Comparison of ENCODE assay signal across 23 mouse cellular contexts in the genomic region with DNA sequence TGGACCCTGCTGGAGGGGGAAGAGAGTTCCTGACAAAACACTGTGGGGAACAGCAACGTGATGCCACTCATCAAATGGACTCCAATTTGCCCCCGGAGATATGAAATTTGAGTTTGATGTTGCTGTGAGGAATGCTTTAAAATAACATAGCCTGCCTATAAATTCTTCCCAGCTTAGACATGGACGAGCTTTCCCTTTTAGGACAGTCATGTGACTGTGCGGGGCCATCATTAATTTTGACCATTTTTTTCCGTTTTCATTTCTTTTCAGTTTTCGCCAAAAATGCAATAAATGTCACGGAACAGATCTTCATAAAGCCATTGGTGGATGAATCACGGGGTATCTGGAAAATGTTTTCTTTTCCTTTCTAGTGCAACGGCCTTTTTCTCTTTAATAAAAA. TPM values are rescaled to one million over a fixed set of nuclear protein-coding genes. Genes with fewer than 3 reads are reported as not detected.
"Had no signal": no experiment of that assay in that cellular context is flagged by ENCODE, and none has a peak within 500 bp of the region (broad histone marks: within the 10 kb centered on the region; RNA-seq: fewer than 3 reads in every experiment).

No protein-coding gene starts in this region.

- ATAC-seq: midbrain, embryonic 16.5 days had no signal

- DNase-seq: kidney, adult 11 months; kidney, adult 8-10 months; kidney, postnatal 10 days; kidney, postnatal 36 days; left cerebral cortex, postnatal 4 days; liver, embryonic 13.5 days; lung, adult 2 months; lung, postnatal 14 days; lung, postnatal 4 days; retina, postnatal 1 day; right cerebral cortex, postnatal 25 days; spleen, adult 18-20 months; thymus, postnatal 4 days had no signal

- H3K9me3 ChIP-seq: kidney, embryonic 15.5 days; limb, embryonic 13.5 days; liver, embryonic 13.5 days; midbrain, embryonic 12.5 days; stomach, embryonic 15.5 days had no signal

- H3K4me3 ChIP-seq: kidney, embryonic 15.5 days; limb, embryonic 13.5 days; liver, embryonic 13.5 days; midbrain, embryonic 12.5 days; stomach, embryonic 15.5 days had no signal

- H3K4me1 ChIP-seq: kidney, embryonic 15.5 days; liver, embryonic 13.5 days; midbrain, embryonic 12.5 days; stomach, embryonic 15.5 days had no signal

- H3K36me3 ChIP-seq: kidney, embryonic 15.5 days; limb, embryonic 13.5 days; liver, embryonic 13.5 days; midbrain, embryonic 12.5 days; stomach, embryonic 15.5 days had no signal

- H3K9ac ChIP-seq: kidney, embryonic 15.5 days; limb, embryonic 13.5 days; liver, embryonic 13.5 days; midbrain, embryonic 12.5 days; stomach, embryonic 15.5 days had no signal

- H3K27ac ChIP-seq: kidney, embryonic 15.5 days; limb, embryonic 13.5 days; liver, embryonic 13.5 days; midbrain, embryonic 12.5 days; stomach, embryonic 15.5 days had no signal

- H3K4me2 ChIP-seq: kidney, embryonic 15.5 days; limb, embryonic 13.5 days; liver, embryonic 13.5 days; midbrain, embryonic 12.5 days; stomach, embryonic 15.5 days had no signal

RNA-seq across cellular contexts. Expression of a gene that starts 25.5 kb away (rescaled TPM):
- polyA plus RNA-seq: limb, embryonic 13.5 days; lung, embryonic 16.5 days; midbrain, embryonic 12.5 days; midbrain, embryonic 16.5 days; neural tube, embryonic 14.5 days; thymus, postnatal 0 days had no signal

RNA-seq across cellular contexts. Expression of a gene that starts 50.6 kb away (rescaled TPM):
- polyA plus RNA-seq: liver, adult 2 months; liver, embryonic 13.5 days; liver, embryonic 16.5 days had no signal
